Comparison of ENCODE assay signal across 8 mouse cellular contexts in the genomic region with DNA sequence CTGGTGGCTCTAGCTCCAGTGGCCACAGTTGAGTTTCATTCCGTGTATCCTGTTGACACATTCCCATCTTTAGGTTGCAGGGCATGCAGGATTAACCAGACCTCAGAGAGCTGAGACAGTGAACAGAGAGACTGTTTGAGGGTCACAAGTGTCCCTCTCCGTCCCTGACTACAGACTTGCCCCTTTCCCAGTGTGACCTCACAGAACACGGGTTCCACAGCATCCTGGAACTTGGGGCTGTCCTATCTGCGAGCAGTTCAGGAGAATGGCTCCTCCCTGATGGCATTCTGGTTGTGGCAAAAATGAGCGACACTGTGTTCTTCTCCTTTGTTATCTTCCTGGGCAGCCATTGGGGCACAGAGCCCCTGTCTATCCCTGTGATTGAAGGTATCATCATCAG. TPM values are rescaled to one million over a fixed set of nuclear protein-coding genes. Genes with fewer than 3 reads are reported as not detected.
DNase-seq lines count a peak whose midpoint lies in the region; ATAC-seq and TF ChIP-seq lines count a peak whose summit lies in the region.

A gene (minus strand): TSS at position 112 of the 400 bp plus-strand sequence.

- TF ChIP-seq CTCF in lung, adult 2 months (IDR thresholded peaks at IDR 0.05; ENCODE audit: insufficient read depth, low read length), result no peak

- ATAC-seq in embryonic facial prominence, embryonic 13.5 days (ENCODE audit: insufficient number of reproducible peaks, insufficient read depth, low FRiP score, low TSS enrichment, low read depth), result no peak
- ATAC-seq in heart, embryonic 16.5 days (replicated peaks; ENCODE audit: extremely low read depth, insufficient read depth, low FRiP score), result no peak
- ATAC-seq in neural tube, embryonic 14.5 days (ENCODE audit: low read depth), result no peak

- TF ChIP-seq POLR2A in lung, adult 2 months (IDR thresholded peaks at IDR 0.05; ENCODE audit: borderline replicate concordance, extremely low read depth, low read depth, low read length), result no peak

- WGBS in lung, adult 2 months, result 75% methylated on average over 5 of the region's 5 CpGs
- 87% methylated on average over 5 of the region's 5 CpGs for WGBS in embryonic facial prominence, embryonic 13.5 days
- WGBS in heart, embryonic 16.5 days, result 75% methylated on average over 5 of the region's 5 CpGs
- whole genome bisulfite sequencing in neural tube, embryonic 14.5 days, result 93% methylated on average over 5 of the region's 5 CpGs

- no peaks in the 10 kb centered on the region for H3K27me3 ChIP-seq in embryonic facial prominence, embryonic 13.5 days
- H3K27me3 ChIP-seq in heart, embryonic 16.5 days (ENCODE audit: control insufficient read depth, insufficient read depth, low read length), result no peaks in the 10 kb centered on the region
- H3K27me3 ChIP-seq in neural tube, embryonic 14.5 days (ENCODE audit: control insufficient read depth, insufficient read depth, low read length), result no peaks in the 10 kb centered on the region

- DNase-seq in lung, adult 2 months, result no peak
- no peak for DNase-seq in lung, postnatal 10 days
- DNase-seq in left cerebral cortex, postnatal 4 days, result no peak
- no peak for DNase-seq in frontal cortex, postnatal 25 days (ENCODE audit: low spot score in 2 of 2)
- no peak for DNase-seq in right cerebral cortex, postnatal 14 days

- H3K9ac ChIP-seq in embryonic facial prominence, embryonic 13.5 days, result no peak within 1 kb of the TSS
- no peak within 1 kb of the TSS for H3K9ac ChIP-seq in heart, embryonic 16.5 days (ENCODE audit: low read length)
- H3K9ac ChIP-seq in neural tube, embryonic 14.5 days (replicated peaks; ENCODE audit: low read depth, low read length), result no peak within 1 kb of the TSS

- no peak within 1 kb of the TSS for H3K4me2 ChIP-seq in embryonic facial prominence, embryonic 13.5 days
- H3K4me2 ChIP-seq in heart, embryonic 16.5 days (ENCODE audit: low read depth, low read length), result no peak within 1 kb of the TSS
- H3K4me2 ChIP-seq in neural tube, embryonic 14.5 days (ENCODE audit: low read depth, low read length), result no peak within 1 kb of the TSS

- H3K36me3 ChIP-seq in embryonic facial prominence, embryonic 13.5 days, result no peaks in the 10 kb centered on the region
- no peaks in the 10 kb centered on the region for H3K36me3 ChIP-seq in heart, embryonic 16.5 days (ENCODE audit: control insufficient read depth, insufficient read depth)
- no peaks in the 10 kb centered on the region for H3K36me3 ChIP-seq in neural tube, embryonic 14.5 days (ENCODE audit: control insufficient read depth, insufficient read depth, low read length)

- no peak within 1 kb of the TSS for H3K4me3 ChIP-seq in lung, adult 2 months (replicated peaks; ENCODE audit: extremely low read depth, low read depth, low read length)
- H3K4me3 ChIP-seq in embryonic facial prominence, embryonic 13.5 days, result no peak within 1 kb of the TSS
- H3K4me3 ChIP-seq in heart, embryonic 16.5 days (ENCODE audit: low read length), result no peak within 1 kb of the TSS
- H3K4me3 ChIP-seq in neural tube, embryonic 14.5 days (ENCODE audit: low read depth, low read length), result no peak within 1 kb of the TSS

- intact Hi-C loops in left cerebral cortex, postnatal 4 days (cut with DNase I), result no loop called here

- H3K27ac ChIP-seq in embryonic facial prominence, embryonic 13.5 days, result no peak within 1 kb of the TSS
- H3K27ac ChIP-seq in heart, embryonic 16.5 days (ENCODE audit: low read length), result no peak within 1 kb of the TSS
- H3K27ac ChIP-seq in neural tube, embryonic 14.5 days (ENCODE audit: low read depth, low read length), result no peak within 1 kb of the TSS

- no peaks in the 10 kb centered on the region for H3K9me3 ChIP-seq in embryonic facial prominence, embryonic 13.5 days
- no peaks in the 10 kb centered on the region; the same call in none of the 2 replicates for H3K9me3 ChIP-seq in heart, embryonic 16.5 days (replicated peaks; ENCODE audit: control insufficient read depth, low read length)
- H3K9me3 ChIP-seq in neural tube, embryonic 14.5 days (ENCODE audit: control insufficient read depth, low read length), result no peaks in the 10 kb centered on the region

- no peaks in the 10 kb centered on the region for H3K4me1 ChIP-seq in lung, adult 2 months (ENCODE audit: control insufficient read depth, insufficient read depth, low read length)
- H3K4me1 ChIP-seq in embryonic facial prominence, embryonic 13.5 days, result no peaks in the 10 kb centered on the region
- 0 out of 2 replicates have a peak, but pooled peaks cover 3% of the 10 kb centered on the region for H3K4me1 ChIP-seq in heart, embryonic 16.5 days (ENCODE audit: control insufficient read depth, insufficient read depth, low read length)
- no peaks in the 10 kb centered on the region for H3K4me1 ChIP-seq in neural tube, embryonic 14.5 days (ENCODE audit: control insufficient read depth, insufficient read depth, low read length)

RNA-seq across cellular contexts. Expression of the gene that starts here (rescaled TPM):
- polyA plus RNA-seq in lung, adult 2 months (2012; rRNA removed), result 107 and 111 TPM in 2 replicates
- polyA plus RNA-seq in embryonic facial prominence, embryonic 13.5 days (2015; fragmentation: Nextera tagmentation; extraction: Ambion mirVana), result 99.2 and 103 TPM in 2 replicates
- polyA plus RNA-seq in heart, embryonic 16.5 days (2015; fragmentation: Nextera tagmentation; extraction: Ambion mirVana), result 85.2 and 96.6 TPM in 2 replicates
- 100 to 1,000 TPM; 130 to 156 TPM for total RNA-seq in left cerebral cortex, postnatal 4 days (2021)
- 103 and 117 TPM in 2 replicates for polyA plus RNA-seq in neural tube, embryonic 14.5 days (2014; fragmentation: Nextera tagmentation; extraction: Ambion mirVana)
